Mouse (Mus musculus) testis, postnatal 14 days (tissue): ENCODE measurements around the gene Fosl1.

Source experiments
- DNase-seq: peaks from one replicate; pipeline ENCODE4 v3.0.0; 2021; ENCODE audit warnings: low spot score

The Fosl1 gene

DNA sequence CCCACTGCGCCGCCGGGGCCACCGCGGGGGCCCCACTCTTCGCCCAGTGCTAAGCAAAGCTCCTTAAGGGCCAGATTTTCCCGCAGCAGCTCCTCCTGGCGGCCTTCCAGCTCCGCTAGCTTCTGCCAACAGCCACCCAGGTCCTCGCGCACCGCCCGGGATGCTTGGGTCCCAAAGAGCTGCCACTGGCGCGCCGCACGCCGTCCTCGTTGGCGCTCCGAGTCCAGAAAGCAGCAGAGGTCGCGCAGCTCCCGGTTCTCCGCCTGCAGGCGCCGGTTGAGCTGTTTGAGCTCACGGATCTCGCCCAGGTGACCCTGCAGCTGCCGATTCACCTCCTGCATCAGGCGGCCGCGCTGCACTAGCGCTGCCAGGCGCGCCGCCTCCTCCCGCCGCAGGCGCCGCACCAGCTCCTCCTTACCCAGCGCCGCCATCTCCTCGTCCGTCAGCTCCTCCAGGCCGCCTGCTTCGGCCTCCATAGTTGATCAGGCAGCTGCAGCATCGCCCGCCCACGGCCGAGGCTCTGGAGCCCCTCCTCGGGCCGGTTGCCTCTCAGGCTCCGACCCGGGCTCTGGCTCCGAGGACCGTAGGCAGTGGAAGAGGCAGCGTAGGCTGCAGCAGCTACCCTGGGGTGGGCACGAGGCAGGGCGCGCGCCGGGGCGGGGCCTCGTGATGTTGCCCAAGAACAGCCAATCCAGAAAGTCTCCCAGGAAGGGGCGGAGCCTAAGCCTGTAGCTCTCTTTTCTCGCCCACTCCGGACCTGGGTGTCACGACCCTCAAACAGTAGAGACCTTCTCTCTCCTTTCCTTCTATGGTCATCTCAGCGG is 9.8 kb downstream of the Fosl1 start:
- peak; percentile 94 for DNase-seq

DNA sequence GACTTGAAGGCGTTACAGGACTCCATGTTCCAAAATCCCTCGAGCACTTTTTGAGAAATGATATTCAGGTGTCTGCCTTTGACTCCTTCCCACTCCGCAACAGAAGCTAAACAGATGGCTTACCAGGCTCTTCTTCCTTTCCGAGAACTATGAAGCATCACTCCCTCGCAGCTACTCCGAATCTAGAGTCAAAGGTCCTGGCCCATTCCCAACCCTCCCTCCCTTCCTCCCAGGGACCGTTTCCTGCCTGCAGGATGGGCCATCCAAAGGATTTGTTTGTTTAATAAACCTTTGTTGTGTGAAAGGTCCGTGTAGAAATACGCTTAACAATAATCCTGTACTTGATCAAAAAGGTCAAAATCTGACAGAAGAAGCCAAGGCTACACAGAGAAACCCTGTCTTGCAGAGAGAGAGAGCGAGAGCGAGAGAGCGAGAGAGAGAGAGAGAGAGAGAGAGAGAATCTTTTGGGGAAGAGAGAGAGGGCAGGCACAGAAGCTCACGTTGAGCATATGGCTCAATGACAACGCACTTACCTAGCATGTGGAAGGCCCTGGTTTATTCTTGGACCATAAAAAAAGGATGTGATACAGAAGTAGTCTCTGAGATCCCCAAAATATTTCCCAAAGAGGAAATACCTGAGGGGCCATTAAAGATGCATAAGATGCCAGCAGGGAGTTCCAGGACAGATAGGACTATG is 10.5 kb downstream of the Fosl1 start, which contains the start of gene Ccdc85b:
Ccdc85b (minus strand) TSS at position 149 of the 697 bp plus-strand sequence.
- no peak for DNase-seq

DNA sequence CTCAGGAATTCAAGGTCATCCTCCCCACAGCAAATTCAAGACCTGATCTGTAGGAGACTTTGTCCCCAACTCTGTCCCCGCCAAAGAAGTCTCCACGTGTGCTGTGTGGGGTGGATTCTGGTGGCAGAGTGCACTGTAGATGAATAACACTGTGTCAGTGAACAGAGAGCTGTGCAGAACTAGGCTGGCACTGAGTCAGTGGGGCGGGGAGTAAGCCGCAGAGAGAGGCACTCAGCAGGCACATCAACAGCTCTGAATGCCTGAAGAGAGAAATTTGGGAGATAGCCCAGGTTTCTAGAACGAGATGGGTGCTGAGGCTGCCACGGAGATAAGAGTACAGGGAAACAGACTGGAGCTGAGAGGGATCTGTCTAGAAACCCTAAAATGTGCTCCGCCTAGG is 11.7 kb downstream of the Fosl1 start:
- DNase-seq = no peak

DNA sequence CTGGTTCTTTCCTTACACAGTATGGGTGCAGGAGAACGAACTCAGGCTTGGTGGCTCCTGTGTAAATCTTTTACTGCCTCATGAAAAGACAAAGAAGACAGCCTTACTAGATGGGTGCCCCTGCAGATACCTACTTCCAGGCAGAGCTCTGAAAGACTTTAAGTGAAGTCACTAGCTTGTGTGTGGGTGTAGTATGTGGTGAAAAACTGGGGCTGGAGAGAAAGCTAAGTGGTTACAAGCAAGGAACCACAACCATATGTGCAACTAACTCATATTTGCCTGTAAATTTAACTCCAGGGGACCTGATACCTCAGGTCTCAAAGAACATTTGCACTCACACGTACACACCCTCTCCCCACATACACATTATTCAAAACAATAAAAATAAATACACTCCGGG is 12.5 kb downstream of the Fosl1 start:
- DNase-seq = no peak

DNA sequence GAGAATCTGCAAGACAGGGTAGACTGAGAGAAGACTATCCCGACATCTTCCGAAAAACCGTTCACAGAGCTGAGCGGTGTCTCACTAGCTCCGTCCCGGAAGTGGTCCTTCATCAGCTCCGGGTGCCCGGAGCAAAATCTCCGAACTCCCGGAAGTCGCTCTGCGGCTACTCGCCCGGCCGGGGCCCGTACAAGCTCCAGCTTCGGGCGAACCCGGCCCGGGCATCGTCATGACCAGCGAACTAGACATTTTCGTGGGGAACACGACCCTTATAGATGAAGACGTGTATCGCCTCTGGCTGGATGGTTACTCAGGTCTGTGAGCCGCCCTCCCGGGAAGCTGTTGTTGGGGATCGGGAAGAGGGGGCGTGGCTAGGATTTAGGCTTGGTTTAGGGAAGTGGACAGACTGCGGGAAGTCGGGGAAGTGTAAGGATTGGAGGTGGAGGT is 13.1 kb downstream of the Fosl1 start, which contains the start of gene Fibp:
Fibp (plus strand) TSS at position 151 of the 447 bp plus-strand sequence.
- DNase-seq = peak; percentile 89

DNA sequence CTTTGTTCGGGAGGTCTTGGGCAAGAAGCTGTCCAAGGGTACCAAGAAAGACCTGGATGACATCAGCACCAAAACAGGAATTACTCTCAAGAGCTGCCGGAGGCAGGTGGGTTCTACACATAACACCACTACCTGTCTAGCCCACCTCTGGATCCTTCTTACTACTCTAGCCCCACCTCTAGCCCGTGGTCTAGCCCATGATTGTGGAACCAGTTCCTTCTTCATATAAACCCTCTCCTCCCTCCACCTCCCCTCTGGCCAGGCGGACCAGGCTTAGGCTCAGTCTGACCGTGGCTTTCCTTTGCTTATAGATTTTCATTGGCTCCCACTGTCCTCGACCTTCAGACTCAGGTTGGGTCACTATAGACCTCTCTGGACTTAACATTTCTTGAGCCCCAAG is 14.1 kb downstream of the Fosl1 start:
- no peak for DNase-seq

DNA sequence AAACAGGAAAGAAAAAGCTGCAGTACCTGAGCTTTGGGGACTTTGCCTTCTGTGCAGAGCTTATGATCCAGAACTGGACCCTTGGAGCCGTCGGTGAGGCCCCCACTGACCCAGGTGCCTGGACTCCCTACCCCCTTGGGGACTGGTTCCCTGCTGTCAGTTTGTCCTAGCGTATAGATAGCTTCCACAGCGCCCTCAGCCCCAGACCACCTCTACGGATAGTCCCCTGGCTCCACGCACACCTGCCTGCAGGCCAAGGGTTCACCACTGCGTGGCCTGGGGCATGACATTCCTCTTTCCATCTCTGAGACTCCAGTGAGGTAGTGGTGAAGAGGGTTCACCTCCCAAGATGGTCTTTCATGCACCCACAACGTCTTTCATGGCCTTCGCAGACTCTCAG is 15.9 kb downstream of the Fosl1 start:
- no peak for DNase-seq

DNA sequence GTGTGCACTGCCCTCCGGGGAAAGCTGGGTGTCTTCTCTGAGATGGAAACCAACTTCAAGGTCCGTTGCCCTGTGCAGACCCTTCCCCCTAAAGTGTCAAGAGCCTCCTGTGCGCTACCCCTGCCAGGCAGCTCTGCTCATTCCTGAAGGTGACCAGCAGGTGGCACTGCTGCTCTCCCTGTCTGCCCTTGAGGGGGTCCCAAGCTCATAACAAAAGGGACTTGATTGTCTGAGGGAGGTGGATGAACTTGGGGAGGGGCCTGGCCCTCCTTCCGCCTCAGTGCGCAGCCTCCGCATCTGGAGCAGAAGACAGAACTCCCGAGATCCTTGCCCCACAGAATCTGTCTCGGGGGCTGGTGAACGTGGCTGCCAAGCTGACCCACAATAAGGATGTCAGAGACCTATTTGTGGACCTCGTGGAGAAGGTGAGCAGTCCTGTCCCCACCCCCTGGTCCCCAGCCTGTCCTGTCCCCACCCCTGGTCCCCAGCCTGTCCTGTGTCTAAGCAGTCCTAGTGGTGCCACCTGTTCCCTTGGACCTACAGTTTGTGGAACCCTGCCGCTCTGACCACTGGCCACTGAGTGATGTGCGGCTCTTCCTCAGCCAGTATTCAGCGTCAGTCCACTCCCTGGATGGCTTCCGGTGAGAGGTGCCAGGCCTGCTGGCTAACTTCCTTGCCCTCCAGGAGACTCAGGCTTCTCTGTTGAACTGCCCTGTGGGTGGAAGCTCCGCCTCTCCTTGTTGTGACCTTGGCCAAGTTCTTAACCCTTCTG is 16.6 kb downstream of the Fosl1 start:
- DNase-seq = no peak

DNA sequence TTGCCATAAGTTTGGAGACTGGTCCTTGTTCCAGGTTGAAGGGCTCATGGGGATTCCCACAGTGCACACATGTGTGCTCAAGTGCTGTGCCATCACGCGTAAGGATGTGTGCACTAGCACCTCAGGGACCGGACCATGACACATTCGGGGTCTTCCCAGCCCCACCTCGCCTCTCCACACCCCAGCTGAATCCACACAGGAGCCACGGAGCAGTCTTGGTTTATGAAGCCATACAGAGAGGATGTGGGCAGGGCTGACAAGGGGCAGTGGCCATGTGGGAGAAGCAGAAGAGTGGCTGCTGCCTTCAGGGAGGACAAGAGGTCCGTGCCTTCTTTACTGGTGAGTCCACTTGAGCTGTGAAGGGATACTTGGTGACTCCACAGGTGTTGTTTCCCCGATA is 17.7 kb downstream of the Fosl1 start:
- DNase-seq = no peak

DNA sequence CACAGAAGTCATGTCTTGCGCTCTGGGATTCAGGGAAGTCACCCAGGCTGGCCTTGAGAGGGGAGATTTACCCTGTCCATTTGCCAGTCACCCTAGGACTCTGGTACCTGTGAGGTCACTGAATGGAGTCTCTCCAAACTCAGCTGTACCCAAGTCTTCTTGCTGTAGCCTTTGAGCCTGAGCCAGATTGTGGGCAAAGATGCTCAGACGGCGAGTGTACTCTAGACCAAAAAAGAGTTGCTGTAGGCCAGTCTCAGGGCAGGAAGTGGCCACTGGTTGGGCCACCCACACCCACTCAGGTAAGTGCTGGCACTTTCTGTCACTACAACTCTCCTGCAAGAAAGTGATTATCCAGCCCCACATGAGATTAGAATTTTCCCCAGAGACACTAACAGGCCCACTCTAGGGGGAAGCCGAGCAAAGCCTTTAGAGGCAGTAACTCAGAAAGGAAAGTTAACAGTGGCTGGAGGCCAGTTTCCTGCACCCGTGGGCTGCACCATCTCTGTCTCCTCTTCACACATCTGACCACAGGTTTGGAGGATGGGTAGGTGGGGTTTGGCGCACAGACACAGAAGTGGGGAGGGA is 19.7 kb downstream of the Fosl1 start:
- no peak for DNase-seq

DNA sequence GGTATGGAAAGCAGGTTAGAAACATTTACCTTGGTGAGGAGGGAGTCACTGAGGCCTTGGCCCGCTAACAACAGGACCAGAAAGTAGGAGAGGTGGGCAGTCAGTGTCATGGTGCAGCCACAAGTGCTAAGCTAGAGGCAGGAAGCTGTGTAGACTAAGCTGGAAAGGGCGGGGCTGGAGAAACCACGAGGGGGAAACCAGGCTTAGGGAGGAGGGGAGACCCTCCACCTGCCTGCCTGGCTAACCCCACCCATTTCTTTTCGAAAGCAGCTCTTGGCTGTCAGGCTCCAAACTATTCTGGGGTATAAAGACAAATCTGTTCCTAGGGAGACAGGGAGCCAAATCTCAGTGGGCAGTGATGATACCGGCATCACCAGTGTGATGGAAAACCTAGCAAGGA is 21.0 kb downstream of the Fosl1 start, which contains the start of gene Ctsw:
Ctsw (minus strand) TSS at position 134 of the 400 bp plus-strand sequence.
- no peak for DNase-seq

DNA sequence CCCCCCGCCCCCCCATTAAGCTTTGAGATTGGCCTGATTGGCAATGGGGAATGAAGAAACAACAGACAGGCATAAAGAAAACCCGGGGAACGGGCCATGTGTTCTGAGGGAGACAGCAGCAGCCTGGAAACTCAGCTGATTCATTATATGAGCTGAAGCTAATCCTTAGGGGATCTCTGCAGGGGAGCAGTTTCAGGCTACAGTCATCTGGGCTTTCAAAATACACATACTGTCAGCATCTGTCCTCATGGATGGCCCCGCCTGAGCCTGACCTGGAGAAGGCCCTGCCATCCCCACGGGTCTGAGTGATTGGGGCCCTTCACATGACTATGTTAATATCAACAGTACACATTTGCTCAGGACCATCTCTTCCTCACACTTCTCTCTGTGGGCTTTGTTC is 24.5 kb downstream of the Fosl1 start:
- no peak for DNase-seq

DNA sequence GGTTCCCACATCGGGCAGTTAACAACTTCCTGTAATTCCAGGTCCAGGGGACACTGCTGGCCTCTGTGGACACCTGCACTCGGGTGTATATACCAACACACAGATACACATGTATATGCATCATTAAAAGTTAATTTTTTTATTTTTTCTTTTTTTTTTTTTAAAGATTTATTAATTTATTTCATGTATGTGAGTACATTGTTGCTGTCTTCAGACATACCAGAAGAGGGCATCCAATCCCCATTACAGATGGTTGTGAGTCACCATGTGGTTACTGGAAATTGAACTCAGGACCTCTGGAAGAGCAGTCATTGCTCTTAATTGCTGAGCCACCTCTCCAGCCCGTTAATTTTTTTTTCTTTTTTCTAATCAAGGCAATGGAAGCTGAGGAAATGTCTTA is 25.5 kb downstream of the Fosl1 start:
- no peak for DNase-seq

DNA sequence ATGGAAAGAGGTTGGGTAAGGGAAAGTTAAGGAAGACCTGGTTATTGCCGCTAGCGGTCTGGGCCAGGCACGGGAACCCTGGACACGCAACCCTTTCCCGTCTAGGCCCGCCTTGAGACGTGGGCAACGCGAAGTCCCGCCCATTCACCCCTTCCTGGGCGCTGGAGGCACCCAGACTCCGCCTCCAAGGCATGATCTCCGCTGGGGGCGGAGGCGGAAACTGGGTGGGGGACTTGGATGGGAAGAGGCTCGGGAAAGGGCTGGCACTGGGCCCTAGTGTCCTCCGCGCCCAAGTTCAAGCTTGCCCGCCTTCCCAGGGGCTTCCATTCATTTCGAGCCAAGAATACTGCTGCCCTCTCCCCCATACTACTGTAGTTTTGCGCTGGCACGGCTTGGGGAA is 26.4 kb downstream of the Fosl1 start, which contains the start of gene Efemp2:
Efemp2 (plus strand) TSS at position 235 of the 400 bp plus-strand sequence.
- DNase-seq = peak; percentile 89

DNA sequence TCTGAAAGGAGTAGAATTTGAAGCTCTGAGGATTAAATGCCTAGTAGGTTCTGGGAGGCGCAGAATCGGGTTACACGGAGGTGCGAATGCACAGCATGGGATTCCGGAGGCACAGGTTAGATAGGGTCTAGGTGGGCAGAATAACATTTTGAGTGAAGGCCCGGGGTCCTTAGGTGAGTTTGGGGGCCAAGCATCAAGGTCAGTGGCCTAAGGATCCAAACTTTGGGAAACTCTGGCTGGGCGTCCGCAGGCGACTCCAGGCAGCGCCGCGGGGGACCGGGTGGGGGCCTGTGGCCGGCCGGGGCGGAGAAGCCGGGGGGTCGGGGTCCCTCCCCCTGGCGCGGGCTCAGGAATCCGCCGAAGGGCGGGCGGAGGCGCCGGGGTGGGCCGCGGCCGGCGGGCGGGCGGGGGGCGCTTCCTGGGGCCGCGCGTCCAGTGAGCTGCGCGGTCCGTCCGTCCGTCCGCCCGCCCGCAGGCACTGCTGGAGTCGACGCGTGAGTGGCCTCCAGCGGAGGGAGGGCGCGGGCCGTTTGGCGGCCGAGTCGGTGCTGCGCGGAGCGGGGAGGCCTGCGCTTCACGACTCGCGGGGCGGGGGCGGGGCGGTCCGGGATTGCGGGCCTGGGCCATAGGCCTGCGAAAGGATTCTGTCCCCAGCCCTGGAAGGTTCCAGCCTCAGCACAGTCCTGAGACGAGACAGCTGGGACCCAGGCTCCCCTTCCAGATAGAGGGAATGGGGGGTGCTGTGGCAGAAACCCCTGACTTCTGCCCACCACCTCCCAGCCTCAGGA is 27.1 kb downstream of the Fosl1 start:
- no peak for DNase-seq

DNA sequence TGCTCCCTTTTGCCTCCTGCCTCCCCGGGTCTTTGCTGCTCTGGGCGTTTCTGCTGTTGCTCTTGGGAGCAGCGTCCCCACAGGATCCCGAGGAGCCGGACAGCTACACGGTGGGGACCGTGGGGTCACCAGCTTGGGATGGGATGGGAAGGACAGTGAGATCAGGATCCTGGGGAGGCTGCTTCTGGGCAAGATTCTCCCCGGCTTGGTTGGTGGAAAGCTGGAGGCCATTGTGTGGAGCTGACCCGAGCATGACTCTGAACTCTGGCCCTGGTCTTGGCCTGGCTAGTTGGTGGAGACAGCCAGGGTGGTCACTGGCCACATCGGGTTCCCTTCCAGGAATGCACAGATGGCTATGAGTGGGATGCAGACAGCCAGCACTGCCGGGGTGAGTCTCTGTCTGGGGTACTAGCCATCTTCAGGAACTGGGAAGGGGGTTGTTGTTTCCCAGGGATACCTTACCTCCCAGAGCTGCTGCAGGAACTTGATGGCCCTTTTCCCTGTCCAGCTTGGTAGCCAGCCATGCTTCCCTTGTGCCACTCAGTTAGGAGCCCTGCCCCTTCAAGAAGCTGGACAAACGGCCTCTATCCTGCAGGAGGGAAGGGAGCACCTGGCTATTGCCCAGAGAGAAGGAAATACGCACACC is 27.8 kb downstream of the Fosl1 start:
- no peak for DNase-seq

DNA sequence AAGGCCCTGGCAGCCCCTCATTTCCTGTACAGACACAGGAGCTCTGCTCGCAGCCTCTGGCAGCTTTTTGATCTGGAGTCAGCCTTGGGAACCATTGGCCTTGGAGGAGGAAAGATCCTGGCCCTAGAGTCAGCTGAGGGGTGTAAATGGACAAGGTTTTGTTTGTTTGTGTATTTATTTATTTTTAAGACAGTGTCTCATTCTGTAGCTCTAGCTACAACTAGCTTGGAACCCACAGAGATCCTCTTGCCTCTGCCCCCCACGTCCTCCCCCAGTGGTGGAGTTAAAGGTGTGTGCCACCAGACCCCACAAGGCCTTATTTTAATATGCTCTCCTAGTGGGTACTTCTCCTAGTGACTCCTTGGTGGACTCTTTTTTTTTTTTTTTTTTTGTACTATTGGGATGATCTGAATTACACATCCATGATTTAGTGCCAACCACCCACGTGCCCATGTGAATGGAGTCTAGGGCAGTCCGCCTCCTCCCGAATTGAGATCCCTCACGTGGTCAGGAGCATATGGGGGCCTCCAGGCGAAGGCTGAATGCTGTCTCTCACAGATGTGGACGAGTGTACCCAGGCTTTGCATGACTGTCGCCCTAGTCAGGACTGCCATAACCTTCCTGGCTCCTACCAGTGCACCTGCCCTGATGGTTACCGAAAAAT is 29.8 kb downstream of the Fosl1 start:
- DNase-seq = no peak

DNA sequence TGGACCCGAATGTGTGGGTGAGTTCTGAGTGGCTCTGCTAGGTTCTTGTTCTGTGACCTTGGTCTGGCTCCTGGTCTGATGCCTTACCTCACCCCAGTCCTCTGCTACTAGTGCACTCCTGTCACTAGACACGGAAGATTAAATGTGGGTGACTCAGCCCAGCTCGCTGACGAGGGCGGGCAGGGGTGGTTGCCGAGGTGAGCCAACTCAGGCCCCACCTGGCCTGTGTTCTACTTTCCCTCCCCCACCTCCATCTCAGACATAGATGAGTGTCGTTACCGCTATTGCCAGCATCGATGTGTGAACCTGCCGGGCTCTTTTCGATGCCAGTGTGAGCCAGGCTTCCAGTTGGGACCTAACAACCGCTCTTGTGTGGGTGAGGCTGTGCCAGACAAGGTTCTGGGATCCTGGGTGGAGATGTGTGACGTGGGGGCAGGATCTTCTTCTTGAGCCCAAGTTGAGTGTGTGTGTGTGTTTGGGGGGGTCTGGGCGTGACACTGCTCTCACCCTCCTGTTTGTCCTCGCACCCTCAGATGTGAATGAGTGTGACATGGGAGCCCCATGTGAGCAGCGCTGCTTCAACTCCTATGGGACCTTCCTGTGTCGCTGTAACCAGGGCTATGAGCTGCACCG is 30.4 kb downstream of the Fosl1 start:
- DNase-seq = no peak

DNA sequence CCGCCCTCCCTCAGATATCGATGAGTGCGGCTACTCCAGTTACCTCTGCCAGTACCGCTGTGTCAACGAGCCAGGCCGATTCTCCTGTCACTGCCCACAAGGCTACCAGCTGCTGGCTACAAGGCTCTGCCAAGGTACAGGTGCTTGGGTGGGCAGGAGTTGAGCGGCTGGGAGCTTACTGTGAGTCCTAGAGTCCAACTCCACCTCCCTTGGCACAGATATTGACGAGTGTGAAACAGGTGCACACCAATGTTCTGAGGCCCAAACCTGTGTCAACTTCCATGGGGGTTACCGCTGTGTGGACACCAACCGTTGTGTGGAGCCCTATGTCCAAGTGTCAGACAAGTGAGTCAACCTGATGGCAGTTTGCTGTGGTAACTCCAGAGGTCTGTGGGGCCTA is 32.7 kb downstream of the Fosl1 start:
- DNase-seq = no peak

DNA sequence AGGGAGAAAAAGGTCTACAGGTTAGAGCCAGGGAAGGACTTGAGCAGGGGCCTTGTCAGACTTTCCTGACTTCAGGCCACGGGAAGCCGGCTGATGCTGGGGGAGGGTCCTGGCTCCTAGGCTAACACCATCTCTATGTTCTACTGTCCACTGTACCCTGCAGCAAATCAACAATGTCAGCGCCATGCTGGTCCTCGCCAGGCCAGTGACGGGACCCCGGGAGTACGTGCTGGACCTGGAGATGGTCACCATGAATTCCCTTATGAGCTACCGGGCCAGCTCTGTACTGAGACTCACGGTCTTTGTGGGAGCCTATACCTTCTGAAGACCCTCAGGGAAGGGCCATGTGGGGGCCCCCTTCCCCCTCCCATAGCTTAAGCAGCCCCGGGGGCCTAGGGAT is 34.1 kb downstream of the Fosl1 start:
- DNase-seq = no peak
